Mouse (Mus musculus): Measurements from ENCODE around the gene Jmjd1c. TPM values are rescaled to one million over a fixed set of nuclear protein-coding genes. Genes with fewer than 3 reads are reported as not detected.
A peak's percentile ranks its signal among the peaks of the same experiment; 100 is the strongest.

Jmjd1c gene
- polyA plus RNA-seq, 1 experiment from 2014 or later, result 42.4 TPM

DNA sequence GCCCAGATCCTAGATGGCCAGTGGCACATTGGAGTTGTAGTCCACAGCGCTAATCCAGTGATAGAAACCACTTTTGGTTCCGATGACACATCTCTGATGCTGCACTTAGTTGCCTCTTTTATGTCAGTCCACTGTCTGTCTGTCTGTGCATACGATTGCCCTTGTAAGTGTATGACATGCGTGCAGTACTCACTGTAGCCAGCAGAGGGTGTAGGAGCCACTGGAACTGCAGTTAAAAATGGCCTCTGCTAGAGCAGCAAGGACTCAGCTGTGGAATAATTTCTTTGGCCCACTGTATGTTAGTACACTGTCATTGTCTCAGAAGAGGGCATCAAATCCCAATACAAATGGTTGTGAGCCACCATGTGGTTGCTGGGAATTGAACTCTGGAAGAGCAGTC, 151.2 kb downstream of the Jmjd1c start:
- H3K4me3 ChIP-seq (ENCODE audit: control insufficient read depth in 1 of 2, insufficient read depth in 1 of 2, low read depth in 1 of 2, low read length in 2 of 2), result no peak overlapping the region
- H3K9ac ChIP-seq (ENCODE audit: low read length), result no peak overlapping the region
- no peaks in the 10 kb centered on the region for H3K27me3 ChIP-seq (ENCODE audit: control insufficient read depth, insufficient read depth, low read length)
- no peak overlapping the region for H3K27ac ChIP-seq (replicated peaks in 1 of 2; ENCODE audit: control insufficient read depth in 1 of 2, insufficient read depth in 1 of 2, low read depth in 2 of 2, low read length in 2 of 2)
- H3K36me3 ChIP-seq (ENCODE audit: control insufficient read depth, insufficient read depth, low read length), result peaks cover 86% of the 10 kb centered on the region
- no peaks in the 10 kb centered on the region for H3K9me3 ChIP-seq (ENCODE audit: control insufficient read depth, low read length)
- peaks cover 0 to 3% of the 10 kb centered on the region in 2 experiments; a peak in 1 of 4 replicates for H3K4me1 ChIP-seq (ENCODE audit: control insufficient read depth in 2 of 2, insufficient read depth in 2 of 2, low read length in 2 of 2)
- no peak overlapping the region for H3K4me2 ChIP-seq (ENCODE audit: low read length)
- 96% methylated on average over 4 of the region's 4 CpGs for WGBS
- ATAC-seq (ENCODE audit: insufficient number of reproducible peaks, insufficient read depth, low FRiP score, low read depth), result no peak

DNA sequence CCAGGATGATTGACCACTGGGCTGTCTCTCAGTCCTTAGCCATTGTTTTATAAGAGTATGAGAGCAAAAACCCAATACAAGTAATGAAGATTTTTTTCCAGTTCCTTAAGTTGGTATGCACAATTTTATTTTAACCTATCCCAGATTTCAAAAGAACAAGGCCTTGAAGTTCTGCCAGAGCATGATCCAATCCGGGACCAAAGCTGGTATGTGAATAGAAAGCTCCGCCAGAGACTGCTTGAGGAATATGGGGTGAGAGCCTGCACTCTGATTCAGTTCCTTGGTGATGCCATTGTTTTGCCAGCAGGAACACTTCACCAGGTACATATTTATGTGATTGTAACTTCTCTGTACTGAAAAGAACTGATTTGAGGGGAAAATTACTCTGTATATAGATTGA, 153.6 kb downstream of the Jmjd1c start:
- ATAC-seq (ENCODE audit: insufficient number of reproducible peaks, insufficient read depth, low FRiP score, low read depth), result no peak
- H3K9ac ChIP-seq (ENCODE audit: low read length), result no peak overlapping the region
- peaks cover 0 to 3% of the 10 kb centered on the region in 2 experiments; a peak in 1 of 4 replicates for H3K4me1 ChIP-seq (ENCODE audit: control insufficient read depth in 2 of 2, insufficient read depth in 2 of 2, low read length in 2 of 2)
- no peak overlapping the region for H3K27ac ChIP-seq (replicated peaks in 1 of 2; ENCODE audit: control insufficient read depth in 1 of 2, insufficient read depth in 1 of 2, low read depth in 2 of 2, low read length in 2 of 2)
- no peaks in the 10 kb centered on the region for H3K9me3 ChIP-seq (ENCODE audit: control insufficient read depth, low read length)
- H3K36me3 ChIP-seq (ENCODE audit: control insufficient read depth, insufficient read depth, low read length), result peaks cover 91% of the 10 kb centered on the region
- H3K27me3 ChIP-seq (ENCODE audit: control insufficient read depth, insufficient read depth, low read length), result no peaks in the 10 kb centered on the region
- no peak overlapping the region for H3K4me3 ChIP-seq (ENCODE audit: control insufficient read depth in 1 of 2, insufficient read depth in 1 of 2, low read depth in 1 of 2, low read length in 2 of 2)
- H3K4me2 ChIP-seq (ENCODE audit: low read length), result no peak overlapping the region
- whole genome bisulfite sequencing, result 95% methylated on average over 2 of the region's 2 CpGs

DNA sequence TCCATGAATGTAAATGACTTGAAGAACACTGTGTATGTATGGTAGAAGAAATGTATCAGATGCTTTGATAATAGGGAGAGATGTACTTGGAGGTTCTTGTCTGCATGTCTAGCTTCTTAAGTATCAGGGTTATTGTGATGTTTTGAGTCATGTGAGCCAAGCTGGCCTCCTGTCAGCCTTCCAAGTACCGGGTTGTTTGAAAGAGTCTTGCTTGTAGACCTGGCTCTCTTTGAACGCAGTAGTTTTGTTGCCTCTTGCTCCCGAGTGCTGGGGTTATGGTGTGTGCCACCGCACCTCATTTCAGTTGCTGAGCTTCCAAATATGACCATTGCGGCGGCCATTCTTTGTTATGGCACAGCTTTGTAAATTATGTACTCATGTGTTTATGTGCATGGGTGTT, 154.9 kb downstream of the Jmjd1c start:
- Histone ChIP-seq H3K4me3 (ENCODE audit: control insufficient read depth in 1 of 2, insufficient read depth in 1 of 2, low read depth in 1 of 2, low read length in 2 of 2) (no peak overlapping the region), H3K27ac (replicated peaks in 1 of 2; ENCODE audit: control insufficient read depth in 1 of 2, insufficient read depth in 1 of 2, low read depth in 2 of 2, low read length in 2 of 2) (no peak overlapping the region), H3K4me1 (ENCODE audit: control insufficient read depth in 2 of 2, insufficient read depth in 2 of 2, low read length in 2 of 2) (peaks cover 0 to 3% of the 10 kb centered on the region in 2 experiments; a peak in 1 of 4 replicates), H3K9me3 (ENCODE audit: control insufficient read depth, low read length) (no peaks in the 10 kb centered on the region), H3K36me3 (ENCODE audit: control insufficient read depth, insufficient read depth, low read length) (peaks cover 91% of the 10 kb centered on the region), H3K9ac (ENCODE audit: low read length) (no peak overlapping the region), H3K4me2 (ENCODE audit: low read length) (no peak overlapping the region), H3K27me3 (ENCODE audit: control insufficient read depth, insufficient read depth, low read length) (no peaks in the 10 kb centered on the region)
- 96% methylated on average over 6 of the region's 6 CpGs for WGBS
- ATAC-seq (ENCODE audit: insufficient number of reproducible peaks, insufficient read depth, low FRiP score, low read depth), result no peak

DNA sequence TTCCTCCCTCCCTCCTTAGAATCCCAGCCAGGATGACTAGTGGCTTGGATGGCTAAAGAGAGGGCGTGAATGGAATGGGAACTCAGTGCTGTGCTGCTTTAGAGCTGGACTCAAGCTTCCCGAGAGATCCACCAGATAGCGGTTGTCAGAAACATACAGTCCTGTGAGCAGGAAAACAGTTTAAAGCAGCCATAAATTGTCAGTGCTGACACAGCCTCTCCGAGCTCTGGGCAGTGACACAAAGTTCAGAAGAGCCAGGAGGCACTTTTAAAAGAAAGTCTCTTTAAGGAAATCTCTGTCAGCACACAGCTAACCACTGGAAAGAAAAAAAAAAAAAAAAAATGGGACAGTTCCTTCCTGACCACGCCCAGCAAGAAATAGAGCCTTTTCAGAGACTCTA, 156.4 kb downstream of the Jmjd1c start:
- Histone ChIP-seq H3K4me2 (ENCODE audit: low read length) (no peak overlapping the region), H3K36me3 (ENCODE audit: control insufficient read depth, insufficient read depth, low read length) (peaks cover 90% of the 10 kb centered on the region), H3K9me3 (ENCODE audit: control insufficient read depth, low read length) (no peaks in the 10 kb centered on the region), H3K27ac (replicated peaks in 1 of 2; ENCODE audit: control insufficient read depth in 1 of 2, insufficient read depth in 1 of 2, low read depth in 2 of 2, low read length in 2 of 2) (no peak overlapping the region), H3K27me3 (ENCODE audit: control insufficient read depth, insufficient read depth, low read length) (no peaks in the 10 kb centered on the region), H3K4me3 (ENCODE audit: control insufficient read depth in 1 of 2, insufficient read depth in 1 of 2, low read depth in 1 of 2, low read length in 2 of 2) (no peak overlapping the region), H3K9ac (ENCODE audit: low read length) (no peak overlapping the region), H3K4me1 (ENCODE audit: control insufficient read depth in 2 of 2, insufficient read depth in 2 of 2, low read length in 2 of 2) (peaks cover 0 to 3% of the 10 kb centered on the region in 2 experiments; a peak in 1 of 4 replicates)
- WGBS, result 64% methylated on average over 5 of the region's 5 CpGs
- ATAC-seq (ENCODE audit: insufficient number of reproducible peaks, insufficient read depth, low FRiP score, low read depth), result no peak

DNA sequence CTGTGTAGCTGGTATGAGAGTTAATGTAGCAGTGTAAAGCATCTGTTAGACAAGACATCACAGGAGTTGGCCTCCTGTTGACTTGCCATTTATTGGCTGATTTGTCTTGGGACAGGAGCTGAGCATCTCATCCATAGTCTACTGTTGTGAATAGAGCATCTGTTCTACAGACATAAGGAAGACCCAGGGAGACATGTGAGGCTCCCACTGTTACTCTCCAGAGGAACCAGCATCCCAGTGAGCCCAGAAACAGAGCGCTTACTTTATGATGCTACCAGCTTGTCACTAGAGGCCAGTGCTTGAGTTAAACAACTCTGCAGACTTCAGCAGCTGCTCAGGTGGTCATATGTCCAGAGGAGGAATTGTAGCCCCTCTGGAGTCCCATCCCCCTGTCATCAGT, 157.2 kb downstream of the Jmjd1c start:
- Histone ChIP-seq H3K9ac (ENCODE audit: low read length) (no peak overlapping the region), H3K9me3 (ENCODE audit: control insufficient read depth, low read length) (no peaks in the 10 kb centered on the region), H3K36me3 (ENCODE audit: control insufficient read depth, insufficient read depth, low read length) (peaks cover 88% of the 10 kb centered on the region), H3K4me2 (ENCODE audit: low read length) (no peak overlapping the region), H3K4me1 (ENCODE audit: control insufficient read depth in 2 of 2, insufficient read depth in 2 of 2, low read length in 2 of 2) (peaks cover 0 to 3% of the 10 kb centered on the region in 2 experiments; a peak in 1 of 4 replicates), H3K27ac (replicated peaks in 1 of 2; ENCODE audit: control insufficient read depth in 1 of 2, insufficient read depth in 1 of 2, low read depth in 2 of 2, low read length in 2 of 2) (no peak overlapping the region), H3K4me3 (ENCODE audit: control insufficient read depth in 1 of 2, insufficient read depth in 1 of 2, low read depth in 1 of 2, low read length in 2 of 2) (no peak overlapping the region), H3K27me3 (ENCODE audit: control insufficient read depth, insufficient read depth, low read length) (no peaks in the 10 kb centered on the region)
- 96% methylated on average over 1 of the region's 1 CpGs for WGBS
- no peak for ATAC-seq (ENCODE audit: insufficient number of reproducible peaks, insufficient read depth, low FRiP score, low read depth)

DNA sequence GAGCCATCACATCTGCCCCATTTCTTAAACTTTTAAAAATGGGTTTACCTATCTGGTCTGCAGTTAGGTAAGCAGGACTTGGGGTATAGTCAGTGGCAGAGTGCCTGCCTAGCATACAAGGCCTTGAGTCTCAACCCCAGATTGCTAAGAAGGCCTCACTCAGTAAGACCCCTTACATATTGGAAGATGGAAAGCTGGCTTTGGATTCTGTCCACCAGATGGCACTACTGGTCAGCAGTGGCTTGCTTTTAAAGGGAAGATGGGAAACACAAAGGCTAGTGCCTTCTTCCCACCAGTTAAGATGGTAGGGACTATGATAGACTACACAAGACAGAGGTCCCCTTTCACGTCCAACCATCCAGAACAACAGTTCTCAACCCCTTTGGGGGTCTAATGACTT, 168.9 kb downstream of the Jmjd1c start:
- no peak for ATAC-seq (ENCODE audit: insufficient number of reproducible peaks, insufficient read depth, low FRiP score, low read depth)
- Histone ChIP-seq H3K27ac (replicated peaks in 1 of 2; ENCODE audit: control insufficient read depth in 1 of 2, insufficient read depth in 1 of 2, low read depth in 2 of 2, low read length in 2 of 2) (no peak overlapping the region), H3K4me2 (ENCODE audit: low read length) (no peak overlapping the region), H3K27me3 (ENCODE audit: control insufficient read depth, insufficient read depth, low read length) (no peaks in the 10 kb centered on the region), H3K9ac (ENCODE audit: low read length) (no peak overlapping the region), H3K36me3 (ENCODE audit: control insufficient read depth, insufficient read depth, low read length) (peaks cover 37% of the 10 kb centered on the region), H3K9me3 (ENCODE audit: control insufficient read depth, low read length) (no peaks in the 10 kb centered on the region), H3K4me1 (ENCODE audit: control insufficient read depth in 2 of 2, insufficient read depth in 2 of 2, low read length in 2 of 2) (no peaks in the 10 kb centered on the region), H3K4me3 (ENCODE audit: control insufficient read depth in 1 of 2, insufficient read depth in 1 of 2, low read depth in 1 of 2, low read length in 2 of 2) (no peak overlapping the region)
- WGBS, result 63% methylated on average over 1 of the region's 1 CpGs

DNA sequence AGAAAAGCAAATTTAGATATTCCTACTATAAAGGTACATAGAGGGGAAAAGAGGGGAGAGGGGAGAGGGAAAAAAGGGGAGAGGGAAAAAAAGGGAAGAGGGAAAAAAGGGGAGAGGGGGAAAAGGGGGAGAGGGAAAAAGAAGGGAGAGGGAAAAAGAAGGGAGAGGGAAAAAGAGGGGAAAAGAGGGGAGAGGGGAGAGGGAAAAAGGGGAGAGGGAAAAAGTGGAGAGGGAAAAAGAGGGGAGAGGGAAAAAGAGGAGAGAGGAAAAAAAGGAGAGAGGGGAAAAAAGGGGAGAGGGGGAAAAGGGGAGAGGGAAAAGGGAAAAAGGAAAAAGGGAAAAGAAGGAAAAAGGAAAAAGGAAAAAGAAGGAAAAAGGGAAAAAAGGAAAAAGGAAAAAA, 180.0 kb downstream of the Jmjd1c start:
- no peak overlapping the region for H3K4me2 ChIP-seq (ENCODE audit: low read length)
- no peak overlapping the region for H3K27ac ChIP-seq (replicated peaks in 1 of 2; ENCODE audit: control insufficient read depth in 1 of 2, insufficient read depth in 1 of 2, low read depth in 2 of 2, low read length in 2 of 2)
- no peaks in the 10 kb centered on the region for H3K4me1 ChIP-seq (ENCODE audit: control insufficient read depth in 2 of 2, insufficient read depth in 2 of 2, low read length in 2 of 2)
- no peak for ATAC-seq (ENCODE audit: insufficient number of reproducible peaks, insufficient read depth, low FRiP score, low read depth)
- no peak overlapping the region for H3K4me3 ChIP-seq (ENCODE audit: control insufficient read depth in 1 of 2, insufficient read depth in 1 of 2, low read depth in 1 of 2, low read length in 2 of 2)
- no peaks in the 10 kb centered on the region for H3K9me3 ChIP-seq (ENCODE audit: control insufficient read depth, low read length)
- H3K27me3 ChIP-seq (ENCODE audit: control insufficient read depth, insufficient read depth, low read length), result no peaks in the 10 kb centered on the region
- peaks cover 37% of the 10 kb centered on the region for H3K36me3 ChIP-seq (ENCODE audit: control insufficient read depth, insufficient read depth, low read length)
- no peak overlapping the region for H3K9ac ChIP-seq (ENCODE audit: low read length)

DNA sequence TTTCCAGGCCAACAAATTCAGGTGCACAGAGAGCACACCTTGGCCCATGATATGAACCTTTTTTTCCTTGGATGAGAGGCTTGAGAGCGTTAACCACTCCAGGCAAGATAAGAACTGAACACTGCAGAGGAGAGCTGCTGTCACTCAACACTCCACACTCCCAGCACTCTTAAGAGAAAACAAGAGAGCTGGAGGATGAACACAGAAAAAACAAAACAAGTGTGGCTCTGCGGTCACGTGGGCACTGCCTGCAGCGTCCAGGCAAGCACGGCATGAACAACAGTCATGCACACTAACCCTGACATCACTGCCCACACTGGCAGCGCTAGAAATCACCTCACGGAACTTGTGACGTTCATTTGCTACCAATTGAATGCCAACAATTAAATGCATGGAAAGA, 185.9 kb downstream of the Jmjd1c start:
- no peak for ATAC-seq (ENCODE audit: insufficient number of reproducible peaks, insufficient read depth, low FRiP score, low read depth)
- peak overlapping the region; percentile 52 for H3K4me2 ChIP-seq (ENCODE audit: low read length)
- no peak overlapping the region for H3K9ac ChIP-seq (ENCODE audit: low read length)
- no peaks in the 10 kb centered on the region for H3K27me3 ChIP-seq (ENCODE audit: control insufficient read depth, insufficient read depth, low read length)
- H3K27ac ChIP-seq (replicated peaks in 1 of 2; ENCODE audit: control insufficient read depth in 1 of 2, insufficient read depth in 1 of 2, low read depth in 2 of 2, low read length in 2 of 2), result peak overlapping the region in 1 of 2 experiments; percentile 70; a peak in 2 of 4 replicates
- H3K36me3 ChIP-seq (ENCODE audit: control insufficient read depth, insufficient read depth, low read length), result no peaks in the 10 kb centered on the region
- no peaks in the 10 kb centered on the region for H3K9me3 ChIP-seq (ENCODE audit: control insufficient read depth, low read length)
- H3K4me1 ChIP-seq (ENCODE audit: control insufficient read depth in 2 of 2, insufficient read depth in 2 of 2, low read length in 2 of 2), result peaks cover 20 to 33% of the 10 kb centered on the region in 2 experiments
- no peak overlapping the region for H3K4me3 ChIP-seq (ENCODE audit: control insufficient read depth in 1 of 2, insufficient read depth in 1 of 2, low read depth in 1 of 2, low read length in 2 of 2)
- WGBS, result 17% methylated on average over 8 of the region's 8 CpGs

All from heart, embryonic 14.5 days (tissue).